Mouse (Mus musculus): ENCODE data around the gene Hs6st3. TPM values are rescaled to one million over a fixed set of nuclear protein-coding genes. Genes with fewer than 3 reads are reported as not detected.

Hs6st3 gene
- total and polyA plus RNA-seq, 3 experiments = not detected

GRCm38 (mm10) chr14:119193905-119194304 is 55.8 kb downstream of the Hs6st3 start (continued):
- TF ChIP-seq RAD21 (IDR thresholded peaks at IDR 0.05; ENCODE audit: low read depth, low read length) (no peak), POLR2AphosphoS2 (IDR thresholded peaks at IDR 0.05; ENCODE audit: low read depth, low read length) (no peak)

GRCm38 (mm10) chr14:119203508-119203907 is 65.4 kb downstream of the Hs6st3 start:
- Histone ChIP-seq H3K36me3 (replicated peaks in 1 of 2; ENCODE audit: control insufficient read depth in 1 of 2, insufficient read depth in 1 of 2, low read length in 1 of 2) (no peaks in the 10 kb centered on the region), H3K27ac (ENCODE audit: insufficient read depth, low read depth) (no peak overlapping the region), H3K9ac (ENCODE audit: insufficient read depth, low read depth) (no peak overlapping the region), H3K9me3 (replicated peaks; ENCODE audit: low read length) (peaks cover 9% of the 10 kb centered on the region), H3K4me3 (replicated peaks in 1 of 3; ENCODE audit: low read depth in 2 of 3, low read length in 2 of 3, poor library complexity in 1 of 3) (no peak overlapping the region), H3K79me2 (replicated peaks; ENCODE audit: control insufficient read depth, extremely low read depth, insufficient read depth, poor library complexity, severe bottlenecking) (no peaks in the 10 kb centered on the region), H3K4me1 (ENCODE audit: control insufficient read depth in 1 of 2, insufficient read depth in 2 of 2) (no peaks in the 10 kb centered on the region), H3K27me3 (replicated peaks) (no peaks in the 10 kb centered on the region), H3K4me2 (ENCODE audit: insufficient read depth, low read depth, poor library complexity, severe bottlenecking) (no peak overlapping the region)
- no peak for TF ChIP-seq POLR2A (IDR thresholded peaks at IDR 0.05; ENCODE audit: low read depth, low read length)
- no peak for TF ChIP-seq BHLHE40 (IDR thresholded peaks at IDR 0.05; ENCODE audit: low read depth, low read length)
- no peak for TF ChIP-seq JUN (IDR thresholded peaks at IDR 0.05; ENCODE audit: insufficient read depth, low read depth, low read length)
- TF ChIP-seq TBP (conservative IDR thresholded peaks at IDR 0.05; ENCODE audit: low read depth, low read length) = no peak
- in situ Hi-C loops (cut with MboI; ENCODE audit: low pct_ligation_motif_present, low pct_unique_long_range_greater_than_20kb, low sequenced_read_pairs) = no loop called here
- DNase-seq (ENCODE audit: extremely low read depth) = no peak
- dilution Hi-C loops (cut with MboI; ENCODE audit: extremely low pct_ligation_motif_present, extremely low pct_unique_long_range_greater_than_20kb, low sequenced_read_pairs) = no loop called here

- TF ChIP-seq MYC (IDR thresholded peaks at IDR 0.05; ENCODE audit: low read depth, low read length) = no peak
- TF ChIP-seq CHD1 (IDR thresholded peaks at IDR 0.05; ENCODE audit: low read depth, low read length) = no peak
- Histone ChIP-seq H3K79me2 (replicated peaks; ENCODE audit: control insufficient read depth, extremely low read depth, insufficient read depth, poor library complexity, severe bottlenecking) (no peaks in the 10 kb centered on the region), H3K9ac (ENCODE audit: insufficient read depth, low read depth) (no peak overlapping the region), H3K27me3 (replicated peaks) (no peaks in the 10 kb centered on the region), H3K27ac (ENCODE audit: insufficient read depth, low read depth) (no peak overlapping the region), H3K4me2 (ENCODE audit: insufficient read depth, low read depth, poor library complexity, severe bottlenecking) (no peak overlapping the region), H3K4me3 (replicated peaks in 1 of 3; ENCODE audit: low read depth in 2 of 3, low read length in 2 of 3, poor library complexity in 1 of 3) (no peak overlapping the region), H3K36me3 (replicated peaks in 1 of 2; ENCODE audit: control insufficient read depth in 1 of 2, insufficient read depth in 1 of 2, low read length in 1 of 2) (no peaks in the 10 kb centered on the region), H3K9me3 (replicated peaks; ENCODE audit: low read length) (peaks cover 27% of the 10 kb centered on the region), H3K4me1 (ENCODE audit: control insufficient read depth in 1 of 2, insufficient read depth in 2 of 2) (no peaks in the 10 kb centered on the region)
- in situ Hi-C loops (cut with MboI; ENCODE audit: low pct_ligation_motif_present, low pct_unique_long_range_greater_than_20kb, low sequenced_read_pairs) (no loop called here), dilution Hi-C loops (cut with MboI; ENCODE audit: extremely low pct_ligation_motif_present, extremely low pct_unique_long_range_greater_than_20kb, low sequenced_read_pairs) (no loop called here)
- DNase-seq (ENCODE audit: extremely low read depth) = no peak
Observed at GRCm38 (mm10) chr14:119215576-119216309, 77.6 kb downstream of the Hs6st3 start.

- Histone ChIP-seq H3K9ac (ENCODE audit: insufficient read depth, low read depth) (no peak overlapping the region), H3K4me2 (ENCODE audit: insufficient read depth, low read depth, poor library complexity, severe bottlenecking) (no peak overlapping the region; the same call in 1 of the 2 replicates), H3K27me3 (replicated peaks) (no peaks in the 10 kb centered on the region), H3K79me2 (replicated peaks; ENCODE audit: control insufficient read depth, extremely low read depth, insufficient read depth, poor library complexity, severe bottlenecking) (no peaks in the 10 kb centered on the region), H3K36me3 (replicated peaks in 1 of 2; ENCODE audit: control insufficient read depth in 1 of 2, insufficient read depth in 1 of 2, low read length in 1 of 2) (no peaks in the 10 kb centered on the region), H3K4me1 (ENCODE audit: control insufficient read depth in 1 of 2, insufficient read depth in 2 of 2) (peaks cover 0 to 19% of the 10 kb centered on the region in 2 experiments; a peak in 1 of 4 replicates), H3K4me3 (replicated peaks in 1 of 3; ENCODE audit: low read depth in 2 of 3, low read length in 2 of 3, poor library complexity in 1 of 3) (no peak overlapping the region), H3K9me3 (replicated peaks; ENCODE audit: low read length) (peaks cover 11% of the 10 kb centered on the region), H3K27ac (ENCODE audit: insufficient read depth, low read depth) (no peak overlapping the region)
- in situ Hi-C loops (cut with MboI; ENCODE audit: low pct_ligation_motif_present, low pct_unique_long_range_greater_than_20kb, low sequenced_read_pairs) (no loop called here), dilution Hi-C loops (cut with MboI; ENCODE audit: extremely low pct_ligation_motif_present, extremely low pct_unique_long_range_greater_than_20kb, low sequenced_read_pairs) (no loop called here)
- peak; percentile 24 for DNase-seq (ENCODE audit: extremely low read depth)
- no peak for TF ChIP-seq ZMIZ1 (IDR thresholded peaks at IDR 0.05; ENCODE audit: low read depth, low read length)
- peak; percentile 56; the same call in 1 of the 2 replicates for TF ChIP-seq BHLHE40 (IDR thresholded peaks at IDR 0.05; ENCODE audit: low read depth, low read length)
- no peak for TF ChIP-seq UBTF (IDR thresholded peaks at IDR 0.05; ENCODE audit: low read depth, low read length)
- no peak for TF ChIP-seq CHD1 (IDR thresholded peaks at IDR 0.05; ENCODE audit: low read depth, low read length)
- peak; percentile 94 for TF ChIP-seq MEF2A (IDR thresholded peaks at IDR 0.05; ENCODE audit: borderline replicate concordance, low read depth, low read length)
- TF ChIP-seq HCFC1 (IDR thresholded peaks at IDR 0.05; ENCODE audit: low read depth, low read length) = no peak
- no peak for TF ChIP-seq ZC3H11A (IDR thresholded peaks at IDR 0.05; ENCODE audit: low read depth, low read length)
- peak; percentile 80; the same call in 1 of the 2 replicates for TF ChIP-seq JUND (conservative IDR thresholded peaks at IDR 0.05; ENCODE audit: low read depth, low read length)
- no peak for TF ChIP-seq POLR2A (IDR thresholded peaks at IDR 0.05; ENCODE audit: low read depth, low read length)
- TF ChIP-seq ETS1 (conservative IDR thresholded peaks at IDR 0.05; ENCODE audit: low read depth, low read length) = peak; percentile 77
- peak; percentile 88 for TF ChIP-seq JUN (IDR thresholded peaks at IDR 0.05; ENCODE audit: insufficient read depth, low read depth, low read length)
- peak; percentile 77; the same call in 1 of the 2 replicates for TF ChIP-seq TCF12 (IDR thresholded peaks at IDR 0.05; ENCODE audit: low read depth, low read length)
- TF ChIP-seq CTCF (conservative IDR thresholded peaks at IDR 0.05 in 1 of 2, IDR thresholded peaks at IDR 0.05 in 1 of 2; ENCODE audit: low read depth in 2 of 2, low read length in 2 of 2) = no peak
- TF ChIP-seq NRF1 (IDR thresholded peaks at IDR 0.05; ENCODE audit: low read depth, low read length) = no peak
- peak; percentile 95 for TF ChIP-seq EP300 (IDR thresholded peaks at IDR 0.05; ENCODE audit: low read length)
- 0 out of 2 replicates have a peak, but pooled peaks have one; percentile 39 for TF ChIP-seq MYC (IDR thresholded peaks at IDR 0.05; ENCODE audit: low read depth, low read length)
- peak; percentile 64 for TF ChIP-seq CHD2 (IDR thresholded peaks at IDR 0.05; ENCODE audit: low read length)
Observed at GRCm38 (mm10) chr14:119227709-119228338, 89.7 kb downstream of the Hs6st3 start.
